Mouse (Mus musculus) ES-E14 (cell line): ENCODE data around the gene Cxcr2. TPM values are rescaled to one million over a fixed set of nuclear protein-coding genes. Genes with fewer than 3 reads are reported as not detected.

Source experiments
- DNase-seq: peaks from one replicate; pipeline ENCODE4 v3.0.0-alpha.2; 2013; ENCODE audit warnings: low read depth, low spot score
- H3K27ac ChIP-seq: 2 replicates; pipeline ENCODE4 v1.5.1; 2012; ENCODE audit warnings: low read depth, mild to moderate bottlenecking, low read length, moderate library complexity, mixed read lengths; ENCODE audit not compliant: poor library complexity, insufficient read depth, severe bottlenecking
- H3K36me3 ChIP-seq: 2 replicates; pipeline ENCODE4 v1.6.1; 2012; ENCODE audit warnings: mild to moderate bottlenecking, low read length, moderate library complexity, mixed read lengths; ENCODE audit not compliant: control insufficient read depth, poor library complexity, insufficient read depth, severe bottlenecking
- H3K4me1 ChIP-seq, 2 experiments: fragments of 150-350 bp in 1 of 2; sonication (generic) in 1 of 2; 2 replicates each; pipeline ENCODE4 v1.6.1; 2012; ENCODE audit warnings: low read length in 2 of 2, mild to moderate bottlenecking in 1 of 2, mixed read lengths in 1 of 2; ENCODE audit not compliant: control insufficient read depth in 2 of 2, insufficient read depth in 2 of 2, poor library complexity in 1 of 2
- H3K4me3 ChIP-seq, 2 experiments: fragments of 150-350 bp in 1 of 2; sonication (generic) in 1 of 2; 2 replicates each; pipeline ENCODE4 v1.5.1; 2012; ENCODE audit warnings: low read length in 2 of 2, low read depth in 1 of 2, mild to moderate bottlenecking in 1 of 2, mixed read lengths in 1 of 2; ENCODE audit not compliant: insufficient read depth in 1 of 2, poor library complexity in 1 of 2, severe bottlenecking in 1 of 2
- H3K9ac ChIP-seq: 2 replicates; pipeline ENCODE4 v1.6.1; 2012; ENCODE audit warnings: low read depth, mild to moderate bottlenecking, low read length, mixed read lengths; ENCODE audit not compliant: poor library complexity, insufficient read depth, severe bottlenecking
- H3K9me3 ChIP-seq: fragments of 150-350 bp; sonication (generic); 2 replicates; pipeline ENCODE4 v1.6.1; 2012; ENCODE audit warnings: low read depth, mild to moderate bottlenecking, low read length; ENCODE audit not compliant: control insufficient read depth, insufficient read depth
- CHD2 ChIP-seq: IDR thresholded peaks from 2 replicates; pipeline ENCODE4 v1.6.1; 2014; ENCODE audit warnings: mild to moderate bottlenecking, low read depth, low read length, inconsistent platforms
- HCFC1 ChIP-seq: IDR thresholded peaks from 2 replicates; pipeline ENCODE4 v1.6.1; 2012; ENCODE audit warnings: low read length, inconsistent platforms, borderline replicate concordance; ENCODE audit not compliant: insufficient read depth
- MAFK ChIP-seq: IDR thresholded peaks from 2 replicates; pipeline ENCODE4 v1.6.1; 2014; ENCODE audit warnings: mild to moderate bottlenecking, low read depth, low read length, inconsistent platforms; ENCODE audit not compliant: insufficient read depth
- ZC3H11A ChIP-seq: IDR thresholded peaks from 2 replicates; pipeline ENCODE4 v1.6.1; 2012; ENCODE audit warnings: low read depth, mild to moderate bottlenecking, inconsistent platforms, low read length, borderline replicate concordance
- ZNF384 ChIP-seq: IDR thresholded peaks from 2 replicates; pipeline ENCODE4 v1.6.1; 2012; ENCODE audit warnings: low read depth, low read length, inconsistent platforms
- in situ Hi-C, 2 experiments: fragments of 600-800 bp; cut with MboI; formaldehyde crosslinking; loops; one replicate each; pipeline ENCODE4 v1.15.1; 2025; ENCODE audit warnings: low sequenced_read_pairs in 2 of 2, inconsistent platforms in 1 of 2; ENCODE audit not compliant: unreplicated experiment in 2 of 2
- total RNA-seq: library from RNA; depleted of rRNA; stranded (reverse); fragments of 300-350 nt; gene quantifications from 2 replicates; pipeline ENCODE4 v1.2.3, GENCODE M21; 2012

Gene Cxcr2
- total RNA-seq, 1 experiment, result 0.22 TPM

GRCm38 (mm10) chr1:74203457-74203856, 49.7 kb downstream of the Cxcr2 start:
- H3K27ac ChIP-seq, result no peak overlapping the region
- H3K4me1 ChIP-seq, result peaks cover 0 to 7% of the 10 kb centered on the region in 2 experiments; a peak in 2 of 4 replicates
- no peak for TF ChIP-seq MAFK
- no peak for TF ChIP-seq ZNF384
- no peak for TF ChIP-seq HCFC1
- TF ChIP-seq ZC3H11A, result no peak
- no peak for TF ChIP-seq CHD2
- no peak overlapping the region for H3K4me3 ChIP-seq
- no peak overlapping the region for H3K9ac ChIP-seq
- DNase-seq, result no peak
- no peaks in the 10 kb centered on the region for H3K36me3 ChIP-seq
- in situ Hi-C loops, result loop anchor here in 1 of 2 experiments (10.0 kb wide), 1 partner anchor 161 kb away; the partner anchor contains the start of gene Catip
- no peaks in the 10 kb centered on the region for H3K9me3 ChIP-seq

- no peaks in the 10 kb centered on the region for H3K36me3 ChIP-seq
- DNase-seq, result peak; percentile 61
- TF ChIP-seq ZNF384, result no peak
- TF ChIP-seq HCFC1, result no peak
- no peak for TF ChIP-seq CHD2
- TF ChIP-seq ZC3H11A, result peak; percentile 80
- no peak for TF ChIP-seq MAFK
- H3K27ac ChIP-seq, result no peak overlapping the region
- H3K4me1 ChIP-seq, result peaks cover 0 to 7% of the 10 kb centered on the region in 2 experiments; a peak in 2 of 4 replicates
- no peaks in the 10 kb centered on the region for H3K9me3 ChIP-seq
- H3K4me3 ChIP-seq, result no peak overlapping the region
- no peak overlapping the region for H3K9ac ChIP-seq
- in situ Hi-C loops, result loop anchor here in 1 of 2 experiments (10.0 kb wide), 1 partner anchor 159 kb away; the partner anchor contains the start of gene Catip
These were observed 52.1 kb downstream of the Cxcr2 start for GRCm38 (mm10) chr1:74205881-74206280.

GRCm38 (mm10) chr1:74206642-74207041, 52.9 kb downstream of the Cxcr2 start:
- in situ Hi-C loops, result loop anchor here in 1 of 2 experiments (10.0 kb wide), 1 partner anchor 158 kb away; the partner anchor contains the start of gene Catip
- H3K27ac ChIP-seq, result no peak overlapping the region
- TF ChIP-seq MAFK (no peak), ZC3H11A (no peak), HCFC1 (no peak), ZNF384 (no peak), CHD2 (no peak)
- H3K9ac ChIP-seq, result peak overlapping the region; percentile 22; the same call in 1 of the 2 replicates
- DNase-seq, result no peak
- peaks cover 0 to 7% of the 10 kb centered on the region in 2 experiments; a peak in 2 of 4 replicates for H3K4me1 ChIP-seq
- H3K4me3 ChIP-seq, result peak overlapping the region in 1 of 2 experiments; percentile 12; a peak in 1 of 4 replicates
- H3K36me3 ChIP-seq, result no peaks in the 10 kb centered on the region
- no peaks in the 10 kb centered on the region for H3K9me3 ChIP-seq

- Histone ChIP-seq H3K9ac (no peak overlapping the region), H3K36me3 (no peaks in the 10 kb centered on the region), H3K27ac (no peak overlapping the region), H3K4me1 (peaks cover 0 to 7% of the 10 kb centered on the region in 2 experiments; a peak in 2 of 4 replicates), H3K9me3 (no peaks in the 10 kb centered on the region), H3K4me3 (no peak overlapping the region)
- DNase-seq, result no peak
- no peak for TF ChIP-seq CHD2
- no peak for TF ChIP-seq ZNF384
- no peak for TF ChIP-seq ZC3H11A
- TF ChIP-seq HCFC1, result no peak
- no peak for TF ChIP-seq MAFK
- in situ Hi-C loops, result loop anchor here in 1 of 2 experiments (10.0 kb wide), 1 partner anchor 157 kb away; the partner anchor contains the start of gene Catip
These were observed 54.1 kb downstream of the Cxcr2 start for GRCm38 (mm10) chr1:74207906-74208305.
